Mouse (Mus musculus) cerebellum, postnatal 14 days (tissue): ENCODE measurements around the gene Zfp628.
A peak's percentile ranks its signal among the peaks of the same experiment; 100 is the strongest.

ENCODE experiments used
- DNase-seq, 2 experiments: peaks; one replicate each; pipeline ENCODE4 v3.0.0; 2021; ENCODE audit warnings: mixed read lengths in 2 of 2

Gene Zfp628

DNA sequence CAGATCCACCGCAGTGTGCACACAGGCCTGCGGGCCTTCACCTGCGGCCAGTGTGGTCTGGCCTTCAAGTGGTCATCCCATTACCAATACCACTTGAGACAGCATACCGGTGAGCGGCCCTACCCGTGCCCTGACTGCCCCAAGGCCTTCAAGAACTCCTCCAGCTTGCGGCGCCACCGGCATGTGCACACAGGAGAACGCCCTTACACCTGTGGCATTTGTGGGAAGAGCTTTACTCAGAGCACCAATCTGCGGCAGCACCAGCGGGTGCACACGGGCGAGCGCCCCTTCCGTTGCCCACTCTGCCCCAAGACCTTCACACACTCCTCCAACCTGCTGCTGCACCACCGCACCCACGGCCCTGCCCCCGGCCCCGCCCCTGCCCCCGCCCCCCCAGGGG lies 4.1 kb downstream of the Zfp628 start:
- no peak for DNase-seq

DNA sequence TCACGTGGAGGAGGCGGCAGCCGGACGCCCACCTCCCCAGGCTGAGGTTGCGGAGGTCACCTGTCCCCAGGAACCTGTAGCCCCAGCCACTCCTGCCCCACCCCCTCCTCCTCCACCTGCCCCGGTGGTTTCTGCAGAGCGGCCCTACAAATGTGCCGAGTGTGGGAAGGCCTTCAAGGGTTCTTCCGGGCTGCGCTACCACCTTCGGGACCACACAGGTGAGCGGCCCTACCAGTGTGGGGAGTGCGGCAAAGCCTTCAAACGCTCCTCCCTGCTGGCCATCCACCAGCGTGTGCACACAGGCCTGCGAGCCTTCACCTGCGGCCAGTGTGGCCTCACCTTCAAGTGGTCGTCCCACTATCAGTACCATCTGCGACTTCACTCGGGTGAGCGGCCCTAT lies 5.0 kb downstream of the Zfp628 start:
- no peak for DNase-seq

DNA sequence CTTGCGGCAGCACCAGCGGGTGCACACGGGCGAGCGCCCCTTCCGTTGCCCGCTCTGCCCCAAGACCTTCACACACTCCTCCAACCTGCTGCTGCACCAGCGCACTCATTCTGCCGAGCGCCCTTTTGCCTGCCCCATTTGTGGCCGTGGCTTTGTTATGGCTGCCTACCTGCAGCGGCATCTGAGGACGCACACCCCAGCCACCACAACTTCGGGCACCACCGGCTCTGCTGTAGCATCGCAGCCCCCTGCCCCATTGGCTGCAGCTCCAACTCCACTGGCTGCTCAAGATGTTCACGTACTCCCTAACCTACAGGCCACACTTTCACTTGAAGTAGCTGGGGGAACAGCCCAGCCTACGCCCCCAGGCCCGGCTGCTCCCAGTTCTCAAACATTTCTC lies 5.5 kb downstream of the Zfp628 start:
- DNase-seq: no peak

DNA sequence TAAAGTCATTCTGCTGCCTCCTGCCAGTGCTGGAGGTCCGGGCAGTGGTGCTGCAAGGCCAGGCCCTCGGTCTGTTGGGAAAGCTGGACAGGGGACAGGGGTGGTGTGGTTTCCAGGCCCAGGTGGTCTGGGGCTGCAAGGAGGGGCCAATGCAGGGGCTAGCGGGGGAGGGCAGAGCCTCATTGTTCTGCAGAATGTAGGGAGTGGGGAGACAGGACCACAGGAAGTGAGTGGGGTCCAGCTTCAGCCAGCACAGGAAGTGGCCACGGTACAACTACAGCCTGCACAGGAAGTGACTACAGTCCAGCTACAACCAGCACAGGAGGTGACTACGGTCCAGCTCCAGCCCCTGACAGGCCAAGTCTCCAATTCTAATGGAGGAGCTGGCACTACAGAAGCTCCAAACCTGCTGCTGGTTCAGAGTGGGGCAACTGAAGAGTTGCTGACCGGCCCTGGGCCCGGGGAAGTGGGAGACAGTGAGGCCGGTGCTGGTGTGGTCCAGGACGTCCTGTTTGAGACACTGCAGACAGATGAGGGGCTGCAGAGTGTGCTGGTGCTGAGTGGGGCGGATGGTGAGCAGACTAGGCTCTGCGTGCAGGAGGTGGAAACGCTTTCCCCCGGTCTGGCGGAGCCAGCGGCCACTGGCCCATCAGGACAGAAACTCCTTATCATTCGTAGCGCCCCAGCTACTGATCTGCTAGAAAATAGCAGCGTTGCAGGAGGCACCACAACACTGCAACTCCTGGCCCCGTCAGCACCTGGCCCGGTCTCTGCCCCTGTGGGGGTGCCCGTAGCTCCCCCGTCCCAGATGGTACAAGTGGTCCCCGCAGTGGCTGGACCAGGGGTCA lies 6.2 kb downstream of the Zfp628 start:
- DNase-seq: peak in 1 of 2 experiments; percentile 29

DNA sequence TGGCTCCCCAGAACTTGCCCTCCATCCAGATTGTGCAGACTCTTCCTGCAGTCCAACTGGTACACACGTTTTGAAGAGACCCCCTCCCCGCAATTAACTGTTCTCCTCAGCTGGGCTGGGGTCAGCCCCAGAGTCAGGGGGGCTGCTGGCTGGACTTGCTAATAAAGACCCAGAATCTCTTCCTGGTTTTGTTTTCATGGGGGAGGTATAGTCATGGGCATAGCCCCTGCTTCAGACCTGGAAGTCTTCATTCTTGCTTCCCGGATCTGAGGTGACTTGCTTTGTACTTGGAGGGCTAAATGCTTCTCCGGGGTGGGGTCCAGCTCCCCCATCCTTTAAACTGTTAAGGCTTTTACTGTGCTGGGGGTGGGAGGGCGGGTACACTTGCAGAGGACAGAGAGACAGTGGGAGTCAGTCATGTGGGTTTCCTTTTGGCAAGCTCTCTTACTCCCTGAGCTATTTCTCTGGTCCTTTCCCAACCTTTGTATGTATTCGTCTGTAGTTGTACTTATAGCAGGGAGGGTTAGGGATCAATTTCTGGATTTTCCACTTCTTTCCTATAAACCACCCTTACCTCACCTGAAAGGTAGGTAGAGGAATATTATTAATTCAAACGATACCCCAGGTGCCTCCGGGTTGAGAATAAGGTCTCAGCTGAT lies 6.9 kb downstream of the Zfp628 start, which contains the start of gene Nat14:
Nat14 (plus strand) TSS at position 205 of the 659 bp plus-strand sequence.
- DNase-seq: no peak

DNA sequence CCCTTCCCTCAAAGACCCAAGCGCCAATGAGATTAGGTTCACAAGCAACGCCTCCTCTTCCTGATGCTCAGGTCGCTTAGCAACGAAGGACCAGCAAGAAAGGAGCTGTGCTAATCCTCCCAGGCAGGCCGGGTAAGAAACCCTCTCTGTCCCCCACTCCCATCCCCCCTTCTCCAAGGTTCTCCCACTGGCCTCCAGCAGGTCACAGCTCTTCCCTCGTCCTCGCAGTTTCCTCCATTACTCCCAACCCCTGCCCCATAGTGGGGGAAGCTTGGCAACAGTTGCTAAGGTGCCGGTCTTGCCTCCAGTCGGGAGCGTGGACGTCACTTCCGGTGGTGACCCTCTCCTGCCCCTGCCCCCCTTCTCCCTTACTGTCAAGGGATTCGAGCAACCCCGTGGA lies 7.5 kb downstream of the Zfp628 start:
- peak; percentile 87 to 89 for DNase-seq

DNA sequence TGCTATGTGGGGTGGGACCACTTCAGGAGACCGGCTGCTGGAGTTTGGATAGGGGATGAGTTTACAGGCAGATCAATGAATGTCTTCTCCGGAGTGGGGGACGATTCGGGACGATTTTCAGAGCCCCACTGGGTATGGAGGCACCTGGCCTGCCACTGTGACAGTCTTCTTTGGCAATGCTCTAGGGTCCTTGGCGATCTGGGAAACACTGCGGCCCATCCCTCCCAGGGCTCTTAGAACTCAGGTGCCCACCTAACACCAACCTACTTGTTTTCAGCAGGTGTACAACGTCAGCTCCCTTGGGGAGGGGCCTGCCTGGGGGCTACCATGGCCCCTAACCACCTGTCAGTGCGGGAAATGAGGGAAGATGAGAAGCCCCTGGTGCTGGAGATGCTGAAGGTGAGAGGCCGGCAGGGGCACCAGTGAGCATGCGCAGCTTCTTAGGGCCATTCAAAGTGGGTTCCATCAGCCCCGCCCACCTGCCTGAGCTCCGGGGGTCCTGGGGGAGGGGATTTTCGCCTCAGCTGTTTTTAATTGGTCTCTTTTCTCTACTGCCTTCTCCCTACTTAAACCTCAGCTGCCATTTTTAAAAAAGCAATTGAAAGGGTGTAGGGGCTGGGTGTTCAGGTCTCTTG lies 8.0 kb downstream of the Zfp628 start:
- DNase-seq: peak; percentile 89 to 92

DNA sequence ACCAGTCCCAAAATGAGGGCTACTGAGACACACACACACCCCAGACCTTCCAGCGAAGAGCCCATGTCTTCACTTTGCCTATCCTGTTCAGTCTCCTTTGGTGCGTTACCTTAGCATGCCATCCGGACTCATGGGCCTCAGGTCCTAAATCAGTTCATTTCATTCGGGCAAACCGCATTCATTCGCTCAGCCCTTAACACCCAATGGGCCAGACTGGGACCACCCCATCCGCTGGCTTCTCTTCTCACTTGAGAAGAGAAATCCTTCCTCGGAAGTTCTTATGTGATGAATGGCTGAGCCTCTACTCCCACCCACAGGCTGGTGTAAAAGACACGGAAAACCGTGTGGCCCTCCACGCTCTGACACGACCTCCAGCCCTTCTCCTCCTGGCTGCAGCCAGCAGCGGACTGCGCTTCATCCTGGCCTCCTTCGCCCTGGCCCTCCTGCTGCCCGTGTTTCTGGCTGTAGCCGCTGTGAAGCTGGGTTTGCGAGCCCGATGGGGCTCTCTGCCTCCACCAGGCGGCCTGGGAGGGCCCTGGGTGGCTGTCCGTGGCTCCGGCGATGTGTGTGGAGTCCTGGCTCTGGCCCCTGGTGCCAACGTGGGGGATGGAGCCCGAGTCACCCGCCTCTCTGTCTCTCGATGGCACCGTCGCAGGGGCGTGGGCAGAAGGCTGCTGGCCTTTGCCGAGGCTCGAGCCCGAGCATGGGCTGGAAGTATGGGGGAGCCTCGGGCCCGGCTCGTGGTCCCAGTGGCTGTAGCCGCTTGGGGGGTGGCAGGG lies 8.8 kb downstream of the Zfp628 start:
- DNase-seq: peak; percentile 62 to 72

DNA sequence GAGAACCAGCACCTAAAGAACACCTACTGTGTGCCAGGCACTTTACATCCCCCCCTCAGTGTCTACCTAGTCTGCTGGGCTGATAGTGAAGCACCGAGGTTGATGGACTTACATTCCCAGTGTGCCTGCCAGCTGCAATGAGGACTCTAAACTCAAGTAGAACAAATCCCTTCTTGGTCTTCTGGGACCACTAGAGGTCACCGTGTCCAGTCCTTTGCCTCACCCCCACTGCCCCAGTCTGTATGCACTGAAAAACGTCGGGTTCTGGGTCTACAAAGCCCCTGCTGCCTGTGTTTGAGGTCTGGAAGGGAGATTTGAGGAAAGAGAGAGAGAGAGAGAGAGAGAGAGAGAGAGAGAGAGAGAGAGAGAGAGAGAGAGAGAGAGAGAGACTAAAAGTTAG lies 9.5 kb downstream of the Zfp628 start:
- no peak for DNase-seq

DNA sequence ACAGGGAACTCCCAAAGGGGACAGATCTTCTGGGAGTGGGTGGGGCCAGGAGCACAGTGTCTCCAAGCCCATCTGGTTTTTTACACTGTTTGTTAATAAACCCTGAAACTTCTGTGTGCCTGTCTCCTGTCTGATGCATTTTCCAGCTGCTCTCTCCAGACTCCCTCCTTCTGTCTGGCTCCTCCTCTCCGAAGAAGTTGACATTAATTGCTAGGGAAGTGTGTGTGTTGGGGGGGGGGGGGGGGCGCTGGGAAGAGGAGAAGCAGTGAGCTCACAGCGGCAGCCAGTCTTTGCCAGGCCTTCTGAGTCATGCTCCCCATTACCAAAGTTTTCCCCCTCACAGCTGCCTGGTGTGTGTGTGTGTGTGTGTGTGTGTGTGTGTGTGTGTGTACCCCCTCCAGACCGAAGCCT lies 9.9 kb downstream of the Zfp628 start:
- no peak for DNase-seq

DNA sequence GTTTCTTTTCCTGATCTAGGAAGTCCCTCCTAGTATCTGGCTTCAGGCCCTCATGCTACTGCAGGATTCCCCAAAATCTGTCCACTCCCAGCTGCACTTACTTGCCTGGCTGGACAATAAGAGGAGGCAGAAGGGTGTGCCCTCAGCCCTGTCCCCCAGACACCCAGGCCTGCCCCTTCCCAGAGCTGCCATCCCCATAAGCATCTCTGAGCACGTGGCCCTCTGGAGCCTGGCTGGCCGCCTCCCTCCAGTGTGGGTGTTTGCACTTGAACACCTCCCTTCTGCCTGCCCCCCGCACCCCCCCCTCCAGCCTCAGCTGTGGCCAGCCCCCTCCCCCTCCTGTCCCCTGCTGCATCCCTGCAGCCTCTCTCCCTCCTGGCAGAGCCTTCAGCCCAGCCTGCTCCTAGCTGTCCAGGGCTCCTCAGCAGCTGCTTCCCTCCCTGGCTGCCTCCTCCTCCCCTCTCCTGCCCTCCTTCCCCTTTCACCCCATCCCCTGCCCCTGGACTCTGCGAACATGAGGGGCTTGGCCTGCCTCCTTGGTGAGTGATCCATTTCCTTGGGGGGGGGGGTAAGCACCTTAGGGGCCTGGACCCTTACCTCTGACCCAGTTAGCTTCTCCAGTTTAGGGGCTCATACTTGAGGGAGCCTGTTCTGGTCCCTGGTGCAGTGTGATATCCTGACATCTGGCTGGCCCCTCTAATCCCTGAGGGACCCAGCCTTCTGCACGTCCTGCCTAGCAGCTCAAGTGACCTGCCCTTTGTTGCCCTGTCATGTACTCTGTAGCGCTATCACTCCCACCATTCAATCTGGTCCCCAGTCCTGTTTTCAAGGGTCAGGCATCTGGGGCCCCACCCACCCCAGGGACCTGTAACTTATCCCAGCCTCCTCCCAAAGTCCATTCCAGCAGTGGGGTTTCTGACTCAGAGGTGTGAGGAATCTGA lies 10.7 kb downstream of the Zfp628 start, which contains the start of gene Ssc5d:
Ssc5d (plus strand) TSS at position 345 of the 941 bp plus-strand sequence.
- peak; percentile 21 to 42 for DNase-seq

DNA sequence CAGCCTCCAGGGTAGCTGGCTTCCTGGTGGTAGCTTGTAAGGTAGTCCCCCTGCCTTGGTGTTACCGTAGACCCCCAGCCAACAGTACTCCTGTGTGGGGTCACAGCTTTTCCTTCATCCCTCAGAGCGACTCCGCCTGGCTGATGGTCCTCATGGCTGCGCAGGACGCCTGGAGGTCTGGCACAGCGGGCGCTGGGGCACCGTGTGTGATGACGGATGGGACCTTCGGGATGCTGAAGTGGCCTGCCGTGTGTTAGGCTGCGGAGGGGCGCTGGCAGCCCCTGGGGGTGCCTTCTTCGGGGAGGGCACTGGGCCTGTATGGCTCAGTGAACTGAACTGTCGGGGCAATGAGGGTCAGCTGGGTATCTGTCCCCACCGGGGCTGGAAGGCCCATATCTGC lies 11.8 kb downstream of the Zfp628 start:
- DNase-seq: no peak

DNA sequence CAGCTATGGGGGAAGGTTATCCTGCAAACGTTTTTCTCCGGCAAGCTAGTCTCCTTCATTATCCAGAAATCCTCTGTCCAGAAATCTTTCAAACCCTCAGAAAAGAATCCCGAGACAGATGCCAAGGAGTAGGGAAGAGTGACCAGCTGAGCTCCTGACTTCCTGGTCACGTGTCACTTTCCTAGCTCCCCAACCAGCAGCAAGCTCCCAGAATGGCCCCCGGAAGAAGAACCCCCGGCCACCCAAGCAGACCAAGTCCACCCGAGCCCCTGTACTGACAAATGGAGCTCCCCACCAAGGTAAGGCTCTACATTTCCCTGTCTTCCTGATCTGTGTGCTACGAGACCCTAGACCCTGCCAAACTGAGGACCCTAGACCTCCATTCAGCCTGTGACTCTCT lies 12.7 kb downstream of the Zfp628 start:
- no peak for DNase-seq

DNA sequence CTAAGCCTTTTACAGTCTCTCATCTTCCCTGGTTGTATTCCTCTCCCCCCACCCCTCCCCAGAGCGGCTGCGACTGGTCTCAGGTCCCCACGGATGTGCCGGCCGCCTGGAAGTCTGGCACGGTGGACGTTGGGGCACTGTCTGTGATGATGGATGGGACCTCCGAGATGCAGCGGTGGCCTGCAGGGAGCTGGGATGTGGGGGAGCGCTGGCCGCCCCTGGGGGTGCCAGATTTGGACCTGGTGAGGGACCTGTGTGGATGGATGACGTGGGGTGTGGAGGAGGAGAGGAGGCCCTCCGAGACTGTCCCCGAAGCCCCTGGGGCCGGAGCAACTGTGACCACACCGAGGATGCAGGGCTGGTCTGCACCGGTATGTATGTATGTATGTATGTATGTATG lies 13.3 kb downstream of the Zfp628 start:
- no peak for DNase-seq

DNA sequence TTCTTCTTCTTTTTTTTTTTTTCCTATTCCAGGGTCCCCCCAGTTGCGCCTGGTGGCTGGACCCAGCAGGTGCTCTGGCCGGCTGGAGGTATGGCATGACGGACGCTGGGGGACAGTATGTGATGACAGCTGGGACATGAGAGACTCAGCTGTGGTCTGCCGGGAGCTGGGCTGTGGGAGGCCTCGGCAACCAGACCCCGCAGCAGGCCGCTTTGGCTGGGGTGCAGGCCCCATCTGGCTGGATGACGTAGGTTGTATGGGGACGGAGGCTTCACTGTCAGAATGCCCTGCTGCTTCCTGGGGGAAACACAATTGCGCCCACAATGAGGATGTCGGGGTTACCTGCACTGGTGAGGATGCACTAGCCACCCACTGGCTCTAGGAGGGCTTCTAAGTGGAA lies 18.1 kb downstream of the Zfp628 start:
- DNase-seq: no peak

DNA sequence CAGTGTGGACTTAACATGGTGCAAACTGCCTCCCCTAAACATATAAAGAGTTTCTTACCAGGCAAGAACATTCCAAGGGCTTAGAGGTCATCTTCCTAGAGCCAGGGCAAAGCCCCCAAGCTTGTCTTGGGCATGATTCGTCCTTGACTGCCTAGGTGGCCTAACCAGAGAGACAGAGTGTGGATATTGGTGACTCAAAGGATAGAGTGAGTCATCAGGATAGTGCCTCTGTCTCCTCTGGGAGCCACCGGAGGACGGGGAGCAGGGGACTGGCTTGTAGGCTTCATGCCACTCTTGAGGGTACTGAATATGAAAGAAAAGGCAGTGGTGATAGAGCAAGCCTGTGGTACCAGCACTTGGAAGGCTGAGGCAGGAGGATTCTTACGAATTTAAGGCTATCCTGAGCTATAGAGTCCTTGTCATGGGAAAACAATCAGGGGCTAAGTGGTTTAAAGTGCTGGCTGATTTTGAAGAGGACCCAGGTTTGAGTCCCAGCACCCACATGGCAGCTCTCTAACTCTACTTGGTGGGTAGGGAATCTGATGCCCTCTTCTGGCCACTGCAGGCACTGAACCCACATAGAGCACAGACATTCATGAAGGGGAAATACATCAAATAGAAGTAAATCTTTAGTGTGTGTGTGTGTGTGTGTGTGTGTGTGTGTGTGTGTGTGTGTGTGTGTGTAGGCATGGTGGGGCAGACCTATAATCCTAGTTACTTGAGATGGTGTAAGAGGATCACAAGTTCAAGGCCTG lies 19.3 kb downstream of the Zfp628 start:
- no peak for DNase-seq

DNA sequence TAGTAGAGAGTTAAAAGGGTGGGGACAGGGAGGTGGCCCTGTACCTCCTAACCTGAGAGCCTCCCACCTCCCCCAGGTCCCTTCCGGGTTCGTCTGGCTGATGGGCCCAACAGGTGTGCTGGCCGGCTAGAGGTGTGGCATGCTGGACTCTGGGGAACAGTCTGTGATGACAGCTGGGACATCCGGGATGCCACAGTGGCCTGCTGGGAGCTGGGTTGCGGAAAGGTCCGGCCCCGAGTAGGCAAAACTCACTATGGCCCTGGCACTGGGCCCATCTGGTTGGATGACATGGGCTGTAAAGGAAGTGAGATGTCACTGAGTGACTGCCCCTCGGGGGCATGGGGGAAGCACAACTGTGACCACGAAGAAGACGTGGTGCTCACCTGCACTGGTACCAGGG lies 21.8 kb downstream of the Zfp628 start:
- DNase-seq: peak in 1 of 2 experiments; percentile 26

DNA sequence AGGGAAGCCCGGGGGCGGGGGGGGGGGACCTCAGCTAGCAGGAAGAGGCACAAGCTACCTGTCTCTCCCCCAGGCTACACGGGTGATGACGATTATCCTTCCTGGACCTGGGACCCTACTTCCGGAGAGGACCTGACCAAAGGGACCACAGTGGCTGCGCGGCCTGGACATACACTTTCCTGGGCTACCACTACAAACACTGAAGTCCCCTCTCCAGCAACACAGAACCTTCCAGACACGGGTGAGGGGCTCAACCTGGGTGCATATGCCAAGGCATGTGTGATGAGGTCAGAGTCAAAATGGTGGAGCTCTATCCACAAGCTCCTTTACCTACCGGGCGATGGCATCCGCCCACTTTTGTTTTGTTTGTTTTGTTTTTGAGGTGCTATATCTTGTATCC lies 22.4 kb downstream of the Zfp628 start:
- DNase-seq: no peak

DNA sequence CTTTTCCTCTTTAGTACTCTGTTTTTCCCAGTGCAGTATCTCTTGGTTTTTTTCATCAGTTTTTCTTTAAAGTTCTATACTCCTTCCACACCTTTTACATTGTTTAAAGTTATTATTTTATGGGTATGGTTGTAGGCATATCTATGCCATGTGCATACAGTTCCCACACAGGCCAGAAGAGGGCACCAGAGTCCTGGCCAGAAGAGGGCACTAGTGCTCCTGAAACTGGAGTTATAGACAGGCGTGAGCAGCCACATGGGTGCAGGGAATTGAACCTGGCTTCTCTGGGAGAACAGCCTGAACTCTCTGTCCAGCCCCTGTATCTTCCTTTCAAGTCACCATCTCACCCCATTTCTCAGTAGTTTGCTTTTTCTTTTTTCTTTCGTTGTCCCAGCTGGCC lies 23.4 kb downstream of the Zfp628 start:
- DNase-seq: peak; percentile 82 to 89

DNA sequence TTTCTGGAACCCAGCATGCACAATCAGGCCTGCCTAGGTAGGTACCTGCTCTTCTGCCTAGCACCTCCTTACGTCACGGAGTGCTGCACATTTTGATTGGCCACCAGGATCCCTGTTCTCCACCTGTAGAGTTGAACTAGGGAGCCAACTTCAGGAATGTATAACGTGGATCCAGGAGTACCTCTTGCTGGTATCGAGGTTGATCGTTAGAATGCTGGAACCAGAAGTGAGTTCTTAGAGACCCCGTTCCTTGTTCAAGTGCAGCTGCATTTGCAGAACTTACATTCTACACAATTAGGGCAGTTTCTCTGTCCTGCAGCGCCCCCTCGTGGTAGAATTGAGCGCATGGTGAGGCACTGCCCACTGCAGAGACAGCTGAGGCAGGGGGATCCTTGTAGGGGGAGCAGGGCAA lies 25.1 kb downstream of the Zfp628 start:
- DNase-seq: peak; percentile 86 to 89

DNA sequence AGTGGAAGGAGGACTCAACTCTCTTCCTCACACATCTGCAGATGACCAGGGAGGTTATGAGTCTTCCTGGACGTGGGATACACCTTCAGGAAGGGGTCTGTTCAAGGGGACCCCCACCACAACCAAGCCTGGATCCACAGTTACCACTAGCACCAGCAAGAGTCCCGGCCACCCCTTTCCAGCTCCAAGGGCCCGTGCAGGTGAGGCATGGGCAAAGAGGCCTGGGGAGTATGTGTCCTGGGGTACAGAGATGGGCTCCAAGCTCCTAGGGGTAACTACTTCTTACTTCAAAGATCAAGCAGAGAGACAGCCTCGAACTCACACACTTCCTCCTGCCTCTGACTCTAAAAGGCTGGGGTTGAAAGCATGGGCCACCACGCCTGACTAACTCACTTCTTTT lies 27.7 kb downstream of the Zfp628 start:
- peak in 1 of 2 experiments; percentile 9 for DNase-seq
